Mouse (Mus musculus) gonadal fat pad, adult 2 months (tissue): Measurements from ENCODE around the gene Gkn3. TPM values are rescaled to one million over a fixed set of nuclear protein-coding genes. Genes with fewer than 3 reads are reported as not detected.

Experiments used
- DNase-seq: peaks from one replicate; pipeline ENCODE4 v3.0.0-alpha.2; 2012; ENCODE audit warnings: low read depth
- polyA plus RNA-seq: library from polyadenylated mRNA; depleted of rRNA; stranded (reverse); fragments of >200 nt; gene quantifications from 2 replicates; pipeline ENCODE4 v1.2.3, GENCODE M21; 2012; rRNA removed

Gkn3 gene
- polyA plus RNA-seq, 1 experiment, result 5.8 TPM

GRCm38 (mm10) chr6:87354441-87354840 lies 34.3 kb downstream of the Gkn3 start:
- no peak for DNase-seq

- no peak for DNase-seq
Observed at GRCm38 (mm10) chr6:87350829-87351228, 37.9 kb downstream of the Gkn3 start, which contains the start of gene Gkn1. Gene Gkn1, minus strand, starts transcription at chr6:87350942.

GRCm38 (mm10) chr6:87335935-87336295 lies 52.8 kb downstream of the Gkn3 start:
- DNase-seq, result no peak

GRCm38 (mm10) chr6:87335091-87335934 lies 53.4 kb downstream of the Gkn3 start, which contains the start of gene Antxr1:
Gene Antxr1, minus strand, starts transcription at chr6:87335821.
- DNase-seq, result no peak

GRCm38 (mm10) chr6:87334361-87335090 lies 54.2 kb downstream of the Gkn3 start:
- no peak for DNase-seq

Other genes starting within 250 kb of the Gkn3 start
- 6.4 and 8.0 TPM in 2 replicates for gene Antxr1, start 53.1 kb downstream of the Gkn3 start, polyA plus RNA-seq
- gene Gkn1, start 38.0 kb downstream of the Gkn3 start, polyA plus RNA-seq, result 0.32 TPM in 1 of 2 replicates, not detected in the other
- gene Gkn2, start 15.6 kb downstream of the Gkn3 start, polyA plus RNA-seq, result 0.24 TPM in 1 of 2 replicates, not detected in the other
- not detected in 2 replicates for gene Bmp10, start 40.1 kb upstream of the Gkn3 start, polyA plus RNA-seq
- gene Arhgap25, start 144.3 kb upstream of the Gkn3 start, polyA plus RNA-seq, result 2.0 TPM in 2 replicates
- 7.4 and 10.6 TPM in 2 replicates for gene Prokr1, start 201.8 kb upstream of the Gkn3 start, polyA plus RNA-seq